Mouse (Mus musculus) T-cell, adult 2 months (primary cell): ENCODE data around the gene Sv2b.

Source experiments
- DNase-seq: peaks from one replicate; pipeline ENCODE4 v3.0.0; 2022; ENCODE audit warnings: low spot score

Gene Sv2b

GRCm38 (mm10) chr7:75085473-75085872, 223.6 kb downstream of the Sv2b start:
- DNase-seq, result no peak

- no peak for DNase-seq
Measured at GRCm38 (mm10) chr7:75080163-75080562, 228.9 kb downstream of the Sv2b start.

GRCm38 (mm10) chr7:75077560-75078208, 231.4 kb downstream of the Sv2b start:
- DNase-seq, result no peak
